Mouse (Mus musculus) kidney, postnatal 25 days (tissue): ENCODE results near the gene Tmbim1.
"Not testable (repeated sequence)": the region's sequence is repeated elsewhere in the genome, so short reads cannot be mapped to it uniquely, and the experiment has no call there.

Source experiments
- DNase-seq, 2 experiments: peaks; one replicate each; pipeline ENCODE4 v3.0.0; 2021; ENCODE audit warnings: mixed read lengths in 2 of 2

The Tmbim1 gene

GRCm38 (mm10) chr1:74305522-74305921 is at the start of gene Tmbim1:
Tmbim1 (minus strand) TSS chr1:74305622.
- DNase-seq: no peak

- no peak for DNase-seq
These were observed 48.2 kb upstream of the Tmbim1 start for GRCm38 (mm10) chr1:74353453-74354229.

GRCm38 (mm10) chr1:74352532-74353096 is 47.2 kb upstream of the Tmbim1 start:
- DNase-seq: no peak

- DNase-seq: no peak
These were observed 45.9 kb upstream of the Tmbim1 start for GRCm38 (mm10) chr1:74351185-74351769.

- DNase-seq: no peak
These were observed 38.9 kb upstream of the Tmbim1 start for GRCm38 (mm10) chr1:74344163-74344916.

GRCm38 (mm10) chr1:74343161-74343560 is 37.7 kb upstream of the Tmbim1 start:
- DNase-seq: peak; percentile 62 to 81

- peak in 1 of 2 experiments; percentile 59 for DNase-seq
These were observed 36.9 kb upstream of the Tmbim1 start for GRCm38 (mm10) chr1:74342308-74342707.

- DNase-seq: no peak
These were observed 36.5 kb upstream of the Tmbim1 start for GRCm38 (mm10) chr1:74341898-74342297.

- not testable (repeated sequence) for DNase-seq
These were observed 35.6 kb upstream of the Tmbim1 start for GRCm38 (mm10) chr1:74340992-74341391.

- DNase-seq: peak; percentile 86 to 93
These were observed 34.9 kb upstream of the Tmbim1 start for GRCm38 (mm10) chr1:74340361-74340764.

- no peak for DNase-seq
These were observed 34.5 kb upstream of the Tmbim1 start for GRCm38 (mm10) chr1:74339917-74340316.

GRCm38 (mm10) chr1:74338626-74339025 is 33.2 kb upstream of the Tmbim1 start:
- DNase-seq: no peak

- no peak for DNase-seq
These were observed 32.6 kb upstream of the Tmbim1 start for GRCm38 (mm10) chr1:74338013-74338412.

GRCm38 (mm10) chr1:74337241-74337771 is 31.9 kb upstream of the Tmbim1 start:
- DNase-seq: no peak

GRCm38 (mm10) chr1:74335436-74336170 is 30.2 kb upstream of the Tmbim1 start:
- DNase-seq: peak; percentile 30 to 59

- peak in 1 of 2 experiments; percentile 44 for DNase-seq
These were observed 29.6 kb upstream of the Tmbim1 start for GRCm38 (mm10) chr1:74335033-74335432.

- DNase-seq: peak in 1 of 2 experiments; percentile 36
These were observed 29.2 kb upstream of the Tmbim1 start for GRCm38 (mm10) chr1:74334607-74335006.

GRCm38 (mm10) chr1:74332930-74333329 is 27.5 kb upstream of the Tmbim1 start:
- DNase-seq: peak; percentile 30 to 54

- peak; percentile 98 for DNase-seq
These were observed 26.9 kb upstream of the Tmbim1 start for GRCm38 (mm10) chr1:74332241-74332763.

GRCm38 (mm10) chr1:74331046-74331681 is 25.7 kb upstream of the Tmbim1 start:
- DNase-seq: peak; percentile 10 to 62

GRCm38 (mm10) chr1:74329899-74330431 is 24.5 kb upstream of the Tmbim1 start:
- peak; percentile 49 for DNase-seq
